Mouse (Mus musculus) lung, postnatal 36 days (tissue): ENCODE measurements around the gene Bach2.

Source experiments
- DNase-seq: peaks from one replicate; pipeline ENCODE4 v3.0.0; 2022; ENCODE audit warnings: mixed read lengths

The Bach2 gene

DNA sequence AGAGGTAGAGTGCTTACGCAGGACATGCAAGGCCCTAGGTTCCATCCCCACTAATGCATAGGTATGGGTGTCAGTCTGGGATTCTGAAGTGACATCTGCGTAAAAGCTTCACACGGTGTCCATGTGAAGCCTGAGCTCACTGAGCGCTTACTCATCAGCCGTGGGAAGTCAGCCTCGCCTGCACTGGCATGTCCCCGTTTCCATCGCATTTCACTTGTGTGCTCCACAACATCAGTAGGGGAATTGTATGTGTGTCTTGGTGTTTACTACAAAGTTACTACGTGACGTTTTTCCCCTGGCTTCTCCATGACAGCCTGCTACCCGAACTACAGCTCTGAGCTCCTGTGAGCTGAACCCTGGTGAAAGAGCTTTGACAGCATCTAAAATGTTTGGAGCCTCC lies 191.5 kb downstream of the Bach2 start:
- no peak for DNase-seq

GRCm38 (mm10) chr4:32430981-32431380 lies 192.4 kb downstream of the Bach2 start:
- no peak for DNase-seq

DNA sequence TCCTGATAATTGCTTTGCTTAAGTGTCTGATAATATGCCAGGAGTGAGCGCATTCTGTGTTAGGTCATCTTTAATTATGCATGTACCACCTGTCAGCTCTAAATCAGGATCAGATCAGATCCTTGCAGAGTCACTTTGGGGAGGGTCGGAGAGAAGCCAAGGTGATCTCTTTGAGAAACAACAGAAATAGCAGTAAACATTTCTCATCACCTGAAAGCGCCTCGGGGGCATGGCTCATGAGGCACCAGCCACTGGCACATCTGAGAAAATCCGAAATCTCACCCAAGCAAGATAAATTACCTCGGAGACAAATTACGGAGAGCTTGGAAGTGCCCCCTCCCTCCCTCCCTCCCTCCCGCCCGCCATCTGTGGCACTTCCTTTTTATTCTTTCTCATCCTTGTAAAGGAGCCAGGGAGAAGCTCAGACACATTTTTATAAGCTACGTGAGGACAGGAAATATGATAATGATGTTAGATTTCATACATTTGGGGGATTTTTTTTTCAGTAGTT lies 193.7 kb downstream of the Bach2 start:
- no peak for DNase-seq

GRCm38 (mm10) chr4:32432945-32433344 lies 194.3 kb downstream of the Bach2 start:
- DNase-seq: no peak

- no peak for DNase-seq
Measured at GRCm38 (mm10) chr4:32434612-32435011, 196.0 kb downstream of the Bach2 start.

DNA sequence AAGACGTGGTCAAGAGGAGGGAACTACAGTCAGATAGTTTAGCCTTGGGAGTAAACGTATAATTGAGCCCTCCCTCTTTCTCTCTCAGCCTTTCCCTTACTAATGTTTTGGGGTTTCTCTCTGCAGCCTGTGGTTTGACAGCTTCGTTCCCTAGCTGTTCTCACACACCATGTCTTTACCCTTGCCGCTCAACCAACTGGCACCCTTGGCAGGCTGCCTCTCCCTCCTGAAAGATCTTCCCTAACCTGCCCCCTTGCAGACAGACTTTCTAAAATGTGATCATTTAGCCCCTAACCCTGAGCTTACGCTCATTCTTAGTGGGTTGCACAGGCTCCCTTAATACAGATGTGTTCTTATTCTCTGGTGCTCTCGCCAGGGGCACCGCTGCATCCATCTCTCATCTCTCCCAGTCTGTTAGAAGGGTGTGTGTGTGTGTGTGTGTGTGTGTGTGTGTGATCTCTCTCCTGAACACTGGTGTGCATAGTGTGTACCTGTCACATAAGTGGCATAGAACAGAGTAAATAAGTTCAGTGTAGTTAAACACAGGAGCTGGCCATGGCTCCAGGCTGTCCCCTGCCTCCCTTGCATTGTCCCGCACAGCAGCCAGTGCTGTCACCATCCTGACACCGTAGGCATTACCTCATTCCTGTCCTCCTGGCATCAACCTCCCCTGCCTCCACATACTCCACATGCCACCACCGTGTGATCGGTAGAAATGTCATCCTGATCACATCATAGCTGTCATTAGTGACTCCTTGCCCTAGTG lies 201.6 kb downstream of the Bach2 start:
- no peak for DNase-seq

DNA sequence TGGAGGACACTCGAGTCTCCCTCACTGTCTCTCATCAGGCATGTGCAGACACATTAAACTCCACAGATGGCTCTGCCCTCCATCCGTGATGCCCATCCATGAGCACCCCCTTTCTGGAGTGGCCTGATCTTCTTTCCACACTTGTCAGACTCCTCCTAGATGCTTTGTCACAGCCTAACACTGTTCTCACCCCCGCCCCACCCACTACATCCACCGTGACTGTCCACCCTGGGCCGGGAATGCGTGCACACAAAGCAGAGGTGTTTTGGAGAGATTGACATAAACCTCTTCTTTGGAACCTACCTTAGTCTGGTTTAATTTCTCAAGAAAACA lies 202.1 kb downstream of the Bach2 start:
- DNase-seq: no peak

DNA sequence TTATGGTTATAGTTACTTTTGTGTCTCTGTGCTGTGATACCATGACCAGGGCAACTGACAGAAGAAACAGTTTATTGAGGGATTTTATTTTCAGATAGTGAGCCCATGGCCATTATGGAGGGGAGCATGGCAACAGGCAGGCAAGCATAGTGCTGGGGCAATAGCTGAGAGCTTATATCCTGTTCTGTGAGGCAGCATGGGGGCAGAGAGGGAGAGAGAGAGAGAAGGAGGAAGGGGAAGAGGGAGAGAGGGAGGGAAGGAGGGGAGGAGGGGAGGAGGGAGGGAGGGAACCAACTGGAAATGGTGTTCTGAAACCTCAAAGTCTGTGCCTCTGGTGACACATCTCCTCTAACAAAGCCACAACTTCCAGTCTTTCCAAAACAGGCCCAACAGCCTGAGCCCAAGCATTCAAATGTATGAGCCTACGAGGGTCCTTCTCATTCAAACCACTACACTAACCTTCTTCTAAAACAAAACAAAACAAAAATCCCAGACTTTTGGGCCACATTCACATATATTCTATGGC lies 206.1 kb downstream of the Bach2 start:
- DNase-seq: no peak

- DNase-seq: no peak
Measured at GRCm38 (mm10) chr4:32447850-32448249, 209.2 kb downstream of the Bach2 start.

GRCm38 (mm10) chr4:32461986-32462385 lies 223.4 kb downstream of the Bach2 start:
- no peak for DNase-seq

DNA sequence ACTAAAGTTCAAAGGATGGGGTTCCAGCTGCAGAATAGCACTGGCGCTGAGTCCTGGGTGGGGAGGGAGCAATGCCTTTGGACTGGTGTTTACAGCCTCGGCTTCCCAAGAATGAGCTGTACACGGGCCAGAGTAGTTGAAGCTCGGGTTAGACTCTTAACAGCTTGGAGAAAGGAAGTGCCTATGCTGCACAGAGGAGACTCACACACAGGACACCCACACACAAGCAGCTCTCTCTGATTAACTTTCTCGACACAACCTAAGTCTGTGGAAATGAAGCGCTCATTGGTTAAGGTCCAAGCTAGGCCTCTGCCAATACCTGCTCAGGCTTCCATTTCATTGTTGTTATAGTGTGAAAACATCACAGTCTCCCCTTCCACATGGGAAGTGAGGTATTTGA lies 224.5 kb downstream of the Bach2 start:
- DNase-seq: peak; percentile 35

GRCm38 (mm10) chr4:32464540-32464939 lies 225.9 kb downstream of the Bach2 start:
- DNase-seq: no peak

GRCm38 (mm10) chr4:32466031-32466430 lies 227.4 kb downstream of the Bach2 start:
- peak; percentile 40 for DNase-seq

GRCm38 (mm10) chr4:32477977-32478660 lies 239.5 kb downstream of the Bach2 start:
- DNase-seq: no peak

- no peak for DNase-seq
Measured at GRCm38 (mm10) chr4:32479231-32479630, 240.6 kb downstream of the Bach2 start.

- DNase-seq: no peak
Measured at GRCm38 (mm10) chr4:32479801-32480700, 241.4 kb downstream of the Bach2 start.

DNA sequence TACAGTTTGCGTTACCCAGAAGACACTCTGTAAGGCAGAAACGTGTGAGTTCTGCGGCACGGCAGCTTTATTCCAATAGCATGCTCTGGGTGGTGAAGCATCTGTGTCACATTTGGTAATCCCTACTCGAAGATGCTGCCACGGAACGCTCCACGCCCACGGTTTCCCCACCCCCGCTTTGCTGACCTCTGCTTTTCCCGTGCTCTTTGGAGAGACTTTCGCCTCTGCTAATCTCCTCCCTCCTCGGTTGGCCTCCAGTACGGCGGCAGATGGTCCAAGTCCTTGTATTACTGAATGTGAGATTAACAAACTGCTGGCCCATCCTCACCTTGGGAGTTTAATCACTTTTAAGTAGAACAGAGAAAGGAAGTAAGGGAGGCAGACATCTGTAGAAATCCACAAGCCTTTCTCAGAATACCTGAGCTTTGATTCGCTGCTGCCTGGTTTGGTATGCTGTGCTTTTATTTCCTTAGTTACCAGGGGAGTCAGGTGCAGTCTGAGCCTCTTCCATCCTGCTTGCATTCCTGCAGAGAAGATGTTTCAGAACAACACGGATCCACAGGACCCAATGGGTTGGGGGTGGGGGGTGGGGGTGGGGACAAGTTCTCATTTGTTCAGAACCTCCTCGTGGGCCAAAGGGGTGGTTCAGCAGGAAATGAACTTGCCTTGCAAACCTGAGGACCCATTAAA lies 242.9 kb downstream of the Bach2 start:
- no peak for DNase-seq

GRCm38 (mm10) chr4:32482138-32482537 lies 243.5 kb downstream of the Bach2 start:
- DNase-seq: no peak

DNA sequence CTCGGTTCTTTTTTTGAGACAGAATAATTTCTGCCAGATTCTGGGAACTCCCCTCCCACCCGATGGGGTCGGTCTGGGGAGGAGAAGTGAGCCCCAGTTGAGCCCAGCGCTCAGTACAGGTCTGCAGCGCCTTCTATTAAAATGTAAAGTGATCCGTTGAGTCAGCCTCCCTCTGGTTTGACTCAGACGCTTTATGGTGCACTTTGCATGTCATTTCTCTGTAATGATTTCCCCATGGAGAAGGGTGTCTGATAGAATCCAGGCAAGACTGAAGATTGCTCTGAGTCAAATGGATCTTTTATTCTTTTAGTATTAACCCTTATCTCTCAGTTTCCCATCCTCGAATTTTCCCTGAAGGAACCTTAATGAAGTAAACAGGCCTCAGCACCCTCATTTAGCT lies 244.3 kb downstream of the Bach2 start:
- no peak for DNase-seq

DNA sequence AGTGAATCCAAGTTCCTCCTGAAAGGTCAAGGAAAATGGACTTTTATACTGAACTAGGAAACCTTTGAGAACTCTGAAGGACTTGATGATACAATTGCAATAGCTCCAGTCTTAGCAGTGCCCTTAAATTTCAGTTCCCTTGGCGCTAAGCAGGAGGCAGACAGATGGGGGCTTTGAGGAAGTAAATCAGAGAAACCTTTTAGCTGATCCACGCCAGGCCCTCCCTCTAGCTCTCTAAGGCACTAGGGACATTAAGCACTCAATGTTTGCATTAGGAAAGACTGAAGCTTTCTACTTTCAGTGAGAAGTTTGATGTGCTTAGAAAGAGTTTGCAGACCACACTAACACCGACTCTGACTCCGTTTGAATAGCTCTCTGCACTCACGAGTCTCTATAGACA lies 247.2 kb downstream of the Bach2 start:
- no peak for DNase-seq

DNA sequence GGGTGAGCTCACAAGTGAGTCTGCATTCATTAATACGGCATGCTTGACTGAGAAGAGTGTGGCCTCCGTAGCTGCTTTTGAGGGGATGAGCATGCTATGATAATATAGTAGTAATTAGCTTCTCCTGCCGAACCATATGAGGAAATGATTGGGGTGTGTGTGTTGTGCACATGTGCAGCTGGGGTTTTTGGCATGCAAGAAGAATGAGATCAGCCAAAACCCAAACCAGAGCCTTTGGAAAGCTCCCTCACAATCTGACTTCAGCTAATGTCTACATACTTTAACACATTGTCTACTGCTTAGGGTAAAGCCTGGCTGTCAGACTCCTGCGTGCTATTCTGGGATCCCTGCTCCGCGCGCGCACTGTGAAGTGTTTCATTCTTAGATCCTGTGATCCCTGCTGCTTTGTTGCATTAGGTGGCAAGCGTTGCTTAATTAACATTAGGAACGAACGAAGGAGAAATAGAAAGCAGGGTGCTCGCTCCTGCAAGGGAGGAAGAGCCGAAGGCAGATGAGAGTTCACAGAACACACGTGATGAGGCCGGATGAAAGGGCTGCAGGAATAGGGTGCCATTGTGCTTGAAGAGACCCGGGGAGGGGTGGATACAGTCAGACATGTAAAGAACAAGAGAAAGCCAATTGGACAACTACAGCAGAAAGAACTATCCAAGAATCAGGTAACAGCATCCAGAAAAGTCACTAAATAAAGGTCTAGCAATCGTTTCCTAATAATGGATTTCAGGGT lies 248.2 kb downstream of the Bach2 start:
- no peak for DNase-seq

DNA sequence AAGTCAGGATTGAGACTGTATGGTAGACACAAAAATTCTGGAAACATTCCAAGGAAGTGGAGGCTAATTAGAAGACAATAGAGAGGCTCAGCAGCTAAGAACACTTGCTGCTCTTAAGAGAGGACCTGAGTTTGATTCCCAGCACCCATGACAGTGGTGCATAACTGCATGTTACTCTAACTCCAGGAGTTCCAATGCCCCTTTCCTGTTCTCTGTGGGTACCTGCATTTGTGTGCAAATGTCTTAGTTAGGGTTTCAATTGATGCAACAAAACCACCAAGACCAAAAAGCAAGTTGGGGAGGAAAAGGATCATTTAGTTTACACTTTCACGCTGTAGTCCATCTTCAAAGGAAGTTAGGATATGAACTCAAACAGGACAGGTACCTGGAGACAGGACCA lies 250.6 kb downstream of the Bach2 start:
- DNase-seq: no peak
